Mouse (Mus musculus) spleen, adult 2 months (tissue): ENCODE data around the gene Lonp2. TPM values are rescaled to one million over a fixed set of nuclear protein-coding genes. Genes with fewer than 3 reads are reported as not detected.

ENCODE experiments used
- DNase-seq, 2 experiments: peaks; one replicate each; pipeline versions ENCODE4 v3.0.0 to v3.0.0-alpha.2; 2012 to 2021; ENCODE audit warnings: low spot score in 2 of 2, low read depth in 1 of 2
- H3K27ac ChIP-seq: fragments of 200-500 bp; 2 replicates; pipeline ENCODE4 v1.5.1; 2012; ENCODE audit warnings: low read length, inconsistent platforms; ENCODE audit not compliant: insufficient read depth
- H3K27me3 ChIP-seq: fragments of 200-500 bp; 2 replicates; pipeline ENCODE4 v1.6.1; 2012; ENCODE audit warnings: mild to moderate bottlenecking, moderate library complexity, low read length, inconsistent platforms; ENCODE audit not compliant: control insufficient read depth, insufficient read depth
- H3K36me3 ChIP-seq: fragments of 200-500 bp; 2 replicates; pipeline ENCODE4 v1.6.1; 2012; ENCODE audit warnings: mild to moderate bottlenecking, low read length, inconsistent platforms; ENCODE audit not compliant: control insufficient read depth, insufficient read depth
- H3K4me1 ChIP-seq: fragments of 200-500 bp; 2 replicates; pipeline ENCODE4 v1.6.1; 2011; ENCODE audit warnings: inconsistent platforms; ENCODE audit not compliant: control insufficient read depth, insufficient read depth, insufficient read length
- H3K4me3 ChIP-seq: fragments of 200-500 bp; 2 replicates; pipeline ENCODE4 v1.5.1; 2011; ENCODE audit warnings: mild to moderate bottlenecking, inconsistent platforms; ENCODE audit not compliant: insufficient read depth, insufficient read length; ENCODE audit errors: extremely low read depth
- CTCF ChIP-seq: fragments of 200-500 bp; IDR thresholded peaks from 2 replicates; pipeline ENCODE4 v1.5.1; 2011; ENCODE audit warnings: mild to moderate bottlenecking, inconsistent platforms; ENCODE audit not compliant: insufficient read depth, insufficient read length, insufficient replicate concordance; ENCODE audit errors: extremely low read depth
- POLR2A ChIP-seq: fragments of 200-500 bp; IDR thresholded peaks from 2 replicates; pipeline ENCODE4 v1.6.1; 2011; ENCODE audit warnings: low read depth, low read length, inconsistent platforms
- WGBS: fragments of 180-500 bp; shearing (Covaris S2); methylation state at CpG from one replicate; pipeline ENCODE4 v1.1.7; 2018; 5-methylcytosine and 5-hydroxymethylcytosine counted together
- polyA plus RNA-seq: library from polyadenylated mRNA; depleted of rRNA; stranded (reverse); fragments of >200 nt; gene quantifications from 2 replicates; pipeline ENCODE4 v1.2.3, GENCODE M21; 2012

Gene Lonp2
- polyA plus RNA-seq, 1 experiment: 48.9 TPM

GRCm38 (mm10) chr8:86719368-86719767 lies 95.5 kb downstream of the Lonp2 start:
- Histone ChIP-seq H3K27ac (peak overlapping the region; percentile 52), H3K4me3 (no peak overlapping the region), H3K4me1 (peaks cover 7% of the 10 kb centered on the region; the same call in 1 of the 2 replicates), H3K36me3 (peaks cover 15% of the 10 kb centered on the region), H3K27me3 (no peaks in the 10 kb centered on the region)
- TF ChIP-seq CTCF: no peak
- WGBS: 22% methylated on average over 1 of the region's 1 CpGs
- DNase-seq: no peak

GRCm38 (mm10) chr8:86720756-86721459 lies 97.1 kb downstream of the Lonp2 start:
- Histone ChIP-seq H3K4me3 (no peak overlapping the region), H3K36me3 (peaks cover 8% of the 10 kb centered on the region), H3K4me1 (peaks cover 4% of the 10 kb centered on the region; the same call in 1 of the 2 replicates), H3K27ac (no peak overlapping the region), H3K27me3 (no peaks in the 10 kb centered on the region)
- no peak for TF ChIP-seq CTCF
- 87% methylated on average over 6 of the region's 6 CpGs for WGBS
- no peak for DNase-seq

- H3K4me1 ChIP-seq: peaks cover 4% of the 10 kb centered on the region; the same call in 1 of the 2 replicates
- peaks cover 8% of the 10 kb centered on the region for H3K36me3 ChIP-seq
- H3K27me3 ChIP-seq: no peaks in the 10 kb centered on the region
- no peak overlapping the region for H3K4me3 ChIP-seq
- DNase-seq: no peak
- H3K27ac ChIP-seq: no peak overlapping the region
- WGBS: 78% methylated on average over 2 of the region's 2 CpGs
- TF ChIP-seq CTCF: no peak
- no peak for TF ChIP-seq POLR2A
Measured at GRCm38 (mm10) chr8:86721490-86721889, 97.6 kb downstream of the Lonp2 start.

GRCm38 (mm10) chr8:86726959-86727358 lies 103.1 kb downstream of the Lonp2 start:
- WGBS: 72% methylated on average over 6 of the region's 6 CpGs
- Histone ChIP-seq H3K36me3 (peaks cover 1% of the 10 kb centered on the region; the same call in 1 of the 2 replicates), H3K4me1 (no peaks in the 10 kb centered on the region; the same call in 1 of the 2 replicates), H3K4me3 (no peak overlapping the region), H3K27ac (0 out of 2 replicates have a peak overlapping the region, but pooled peaks have one; percentile 40), H3K27me3 (no peaks in the 10 kb centered on the region)
- TF ChIP-seq POLR2A: no peak
- TF ChIP-seq CTCF: no peak
- DNase-seq: no peak

- Histone ChIP-seq H3K4me3 (no peak overlapping the region), H3K27ac (peak overlapping the region; percentile 63), H3K27me3 (no peaks in the 10 kb centered on the region), H3K36me3 (peaks cover 1% of the 10 kb centered on the region; the same call in 1 of the 2 replicates), H3K4me1 (no peaks in the 10 kb centered on the region; the same call in 1 of the 2 replicates)
- TF ChIP-seq CTCF: no peak
- TF ChIP-seq POLR2A: no peak
- no peak for DNase-seq
- WGBS: 78% methylated on average over 19 of the region's 19 CpGs
Measured at GRCm38 (mm10) chr8:86728224-86728950, 104.5 kb downstream of the Lonp2 start.

- Histone ChIP-seq H3K36me3 (peaks cover 1% of the 10 kb centered on the region; the same call in 1 of the 2 replicates), H3K27me3 (no peaks in the 10 kb centered on the region), H3K4me3 (no peak overlapping the region), H3K4me1 (peaks cover 3% of the 10 kb centered on the region; the same call in 1 of the 2 replicates), H3K27ac (no peak overlapping the region)
- DNase-seq: no peak
- WGBS: 70% methylated on average over 3 of the region's 3 CpGs
- TF ChIP-seq CTCF (no peak), POLR2A (no peak)
Measured at GRCm38 (mm10) chr8:86730303-86730702, 106.5 kb downstream of the Lonp2 start.
